Mouse (Mus musculus): Measurements from ENCODE around the gene Ebf1.

Gene Ebf1

DNA sequence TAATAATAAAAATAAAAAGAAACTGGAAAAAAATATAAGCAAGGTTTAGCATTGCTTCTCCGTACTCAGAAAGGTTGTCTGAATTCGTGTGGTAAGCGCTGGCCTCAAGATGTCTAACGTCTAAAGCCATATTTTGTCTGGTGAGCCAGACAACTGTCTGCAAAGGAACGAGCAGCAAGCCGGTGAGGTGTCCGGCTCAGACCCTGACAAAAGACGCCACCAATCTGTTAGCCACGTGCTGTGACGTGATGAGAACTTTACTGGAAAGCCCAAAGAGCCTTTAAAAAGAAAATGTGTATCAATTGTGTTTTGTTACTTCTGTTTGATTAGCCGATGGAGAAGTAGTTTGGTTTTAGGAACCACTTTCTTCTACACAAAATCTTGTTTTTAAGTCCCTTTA is 390.2 kb downstream of the Ebf1 start:
- in situ Hi-C loops (cut with MseI, MboI): loop anchor here (5.0 to 25.0 kb wide), 2 partner anchors 400 to 530 kb away; no protein-coding TSS in a partner anchor

DNA sequence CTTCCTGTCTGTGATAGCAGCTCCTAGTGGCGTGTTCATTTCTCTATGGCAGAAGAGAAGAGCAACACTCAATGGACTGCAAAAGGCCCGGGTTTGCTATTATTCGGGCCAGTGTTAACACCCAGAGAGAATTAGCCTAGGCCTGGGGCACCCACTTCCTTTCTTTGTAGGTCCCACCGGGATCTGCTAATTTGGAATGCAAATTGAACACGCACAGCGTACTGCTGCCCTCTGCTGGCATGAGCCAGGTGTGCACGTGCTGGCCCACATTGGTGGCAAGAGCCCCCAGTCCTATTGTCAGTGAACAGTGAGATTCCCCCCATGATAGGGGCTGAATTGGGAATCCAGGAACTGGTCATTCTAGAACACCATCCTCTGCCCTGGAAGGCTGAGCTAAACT is 391.0 kb downstream of the Ebf1 start:
- in situ Hi-C loops (cut with MseI, MboI): loop anchor here (5.0 to 25.0 kb wide), 2 partner anchors 401 to 529 kb away; no protein-coding TSS in a partner anchor

DNA sequence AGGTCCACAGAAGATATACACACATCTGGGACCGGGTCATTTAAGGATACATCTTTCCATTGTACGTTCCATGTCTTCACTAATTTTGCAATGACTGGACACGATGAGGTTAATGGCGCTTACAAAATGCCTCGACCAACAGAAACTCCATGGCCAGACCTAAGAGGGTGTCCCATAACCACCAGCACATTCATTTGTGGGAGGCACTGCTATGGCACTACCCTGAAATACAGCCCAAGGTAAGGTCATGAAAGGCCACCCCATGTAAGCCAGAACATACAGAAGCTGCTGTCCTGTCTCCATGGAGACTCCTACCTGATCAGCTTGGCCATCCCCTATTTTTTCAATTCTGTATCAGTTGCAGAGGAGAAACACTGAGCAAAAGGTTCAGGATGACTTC is 391.6 kb downstream of the Ebf1 start:
- in situ Hi-C loops (cut with MseI, MboI): loop anchor here (5.0 to 25.0 kb wide), 2 partner anchors 401 to 529 kb away; no protein-coding TSS in a partner anchor

DNA sequence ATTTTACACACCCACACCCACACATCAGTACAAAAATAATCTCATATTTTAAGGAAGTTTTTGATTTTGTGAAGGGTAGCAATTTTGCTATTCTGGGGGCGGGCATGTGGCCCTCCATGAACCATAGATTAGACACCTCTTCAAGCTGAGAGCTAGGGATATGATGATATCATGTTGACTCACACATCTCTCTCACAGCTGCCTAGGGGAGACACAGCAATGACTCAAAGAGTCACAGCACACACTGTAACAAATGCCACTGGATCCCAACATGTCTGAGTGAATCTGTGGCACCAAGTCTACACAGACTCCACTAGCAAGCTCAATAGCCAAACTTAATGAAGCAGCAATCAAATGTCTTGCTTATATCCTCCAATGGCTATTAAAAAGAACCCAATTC is 395.0 kb downstream of the Ebf1 start:
- in situ Hi-C loops (cut with MseI, MboI): loop anchor here in 1 of 2 experiments (25.0 kb wide), 1 partner anchor 525 kb away; no protein-coding TSS in a partner anchor

DNA sequence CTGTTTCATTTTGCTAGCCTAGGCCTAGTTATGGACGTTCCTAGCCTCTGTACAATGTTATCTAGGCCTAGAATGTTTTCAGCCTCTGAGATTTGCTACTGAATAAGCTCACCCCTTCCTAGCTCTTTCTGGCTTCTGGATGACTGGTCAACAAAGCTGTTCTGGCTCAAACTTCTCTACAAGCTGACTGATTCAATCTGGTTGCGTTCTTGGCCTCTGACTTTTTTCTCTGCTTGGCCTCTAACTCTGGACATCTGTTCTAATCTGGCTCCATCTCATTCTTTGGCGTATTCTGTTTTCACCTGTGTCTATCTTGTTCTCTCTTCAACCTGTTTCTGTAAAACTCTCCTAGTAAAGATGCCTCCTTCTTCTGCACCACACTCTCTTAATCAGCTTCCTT is 400.4 kb downstream of the Ebf1 start:
- in situ Hi-C loops (cut with MseI, MboI): loop anchor here in 1 of 2 experiments (25.0 kb wide), 1 partner anchor 520 kb away; no protein-coding TSS in a partner anchor

DNA sequence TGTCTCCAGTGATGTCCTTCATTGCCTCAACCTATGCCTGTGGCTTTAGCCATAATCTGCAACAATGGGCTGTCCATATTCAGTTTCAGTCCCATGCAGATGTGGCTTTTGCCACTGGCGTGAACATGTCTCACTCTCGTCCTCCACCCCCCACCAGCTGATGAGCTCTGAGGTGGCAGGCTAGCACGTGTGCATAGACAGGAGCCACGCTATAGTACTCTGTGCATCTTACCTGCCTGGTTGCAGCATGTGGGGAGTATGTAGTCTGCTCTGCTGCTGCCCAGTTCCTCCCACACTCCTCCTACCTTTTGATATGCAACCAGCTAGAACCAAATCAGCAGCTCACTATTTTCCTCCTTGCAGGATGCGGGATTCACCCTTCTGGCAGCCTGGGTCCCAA is 408.9 kb downstream of the Ebf1 start:
- in situ Hi-C loops (cut with MseI, MboI): no loop called here

DNA sequence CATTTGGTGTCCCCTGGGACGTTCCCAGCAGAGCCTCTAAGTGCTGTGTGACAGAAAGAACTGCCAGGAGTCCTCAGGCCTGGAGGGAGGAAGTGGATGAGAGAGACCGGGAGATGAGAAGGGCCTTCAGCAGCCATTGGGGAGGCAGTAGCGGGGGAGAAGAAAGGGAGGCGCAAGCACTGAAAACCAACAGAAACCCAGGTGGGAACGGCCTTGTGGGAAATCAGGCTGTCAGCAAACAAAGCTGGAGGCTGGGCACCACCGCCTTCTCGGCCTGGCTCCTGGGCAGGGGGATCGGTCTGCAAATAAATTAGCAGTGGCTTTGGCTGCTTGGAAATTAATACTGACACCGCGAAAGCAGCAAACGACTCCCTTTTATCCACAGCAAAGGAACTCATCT is 409.6 kb downstream of the Ebf1 start:
- in situ Hi-C loops (cut with MseI, MboI): no loop called here

DNA sequence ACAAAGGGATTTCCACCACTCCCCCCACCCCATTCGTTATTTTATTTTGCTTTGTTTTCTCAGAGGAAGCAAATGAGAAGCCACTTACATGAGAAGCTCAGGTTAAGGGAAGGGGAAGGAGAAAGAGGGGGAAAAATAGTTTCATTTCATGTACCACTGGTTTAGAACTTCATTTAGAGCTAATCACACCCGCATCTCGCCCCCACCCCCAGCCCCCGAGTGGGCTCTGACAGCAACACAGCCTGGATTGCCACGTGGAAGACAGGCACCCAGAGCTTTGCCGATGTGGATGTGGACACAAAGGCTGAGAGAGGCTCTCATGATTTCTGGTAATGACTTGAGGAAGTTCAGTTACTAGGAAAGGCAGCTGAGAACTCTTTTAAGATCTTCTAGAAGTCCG is 410.0 kb downstream of the Ebf1 start:
- in situ Hi-C loops (cut with MseI, MboI): no loop called here

DNA sequence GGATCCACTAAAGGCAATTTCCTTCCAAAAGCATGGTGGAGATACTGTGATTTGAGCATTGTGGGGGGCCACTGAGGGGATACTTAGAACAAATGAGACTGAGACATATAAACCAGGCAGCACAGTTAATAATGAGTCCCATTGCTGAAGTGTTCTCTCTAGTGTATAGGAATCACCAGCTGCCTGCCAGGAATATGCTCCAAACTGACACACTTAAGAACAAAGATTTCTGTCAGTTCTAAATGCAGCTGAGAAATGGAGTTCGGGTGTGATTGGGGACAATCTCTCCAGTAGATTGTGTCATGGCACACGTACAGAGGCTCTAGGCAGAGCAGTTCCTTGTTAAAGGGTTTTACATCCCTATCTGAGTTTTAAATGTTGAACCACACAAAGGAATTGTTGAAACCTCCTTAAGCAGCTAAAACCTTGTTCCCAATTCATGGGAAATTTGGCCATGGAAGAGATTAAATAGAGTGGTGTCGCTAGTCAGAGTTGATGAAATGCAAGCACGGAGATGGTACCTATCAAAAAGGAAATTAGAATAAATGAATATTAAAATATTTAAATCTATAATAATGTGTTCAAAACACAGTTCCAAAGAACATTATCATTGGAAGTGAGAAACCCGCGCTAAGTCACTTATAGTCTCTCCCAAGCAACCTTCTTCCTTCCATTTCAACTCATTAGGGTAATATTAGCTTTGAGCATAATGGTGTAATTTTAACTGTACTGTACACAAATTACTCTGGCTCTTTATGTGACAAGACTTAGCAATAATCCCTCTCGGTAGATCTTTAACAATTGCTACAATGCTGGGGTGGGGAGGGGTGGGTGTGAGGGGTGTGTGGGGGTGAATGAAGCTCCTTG is 438.9 kb downstream of the Ebf1 start:
- in situ Hi-C loops (cut with MseI, MboI): no loop called here
